Mouse (Mus musculus) G1E (cell line): Measurements from ENCODE around the gene Smchd1. TPM values are rescaled to one million over a fixed set of nuclear protein-coding genes. Genes with fewer than 3 reads are reported as not detected.

ENCODE experiments used
- ATAC-seq: 2 replicates; pipeline ENCODE4 v1.8.0; 2016; ENCODE audit warnings: mild to moderate bottlenecking; ENCODE audit not compliant: insufficient number of reproducible peaks, poor library complexity, low FRiP score, severe bottlenecking; ENCODE audit errors: extremely low read depth
- DNase-seq: peaks from one replicate; pipeline ENCODE4 v3.0.0; 2012; ENCODE audit warnings: low spot score
- H3K27me3 ChIP-seq: 2 replicates; pipeline ENCODE4 v1.6.1; 2012; ENCODE audit warnings: mild to moderate bottlenecking, low read length, inconsistent platforms; ENCODE audit not compliant: insufficient read depth
- H3K36me3 ChIP-seq: replicated peaks from 2 replicates; pipeline ENCODE3; 2012; ENCODE audit warnings: mild to moderate bottlenecking, inconsistent platforms
- H3K4me1 ChIP-seq: 2 replicates; pipeline ENCODE4 v1.6.1; 2012; ENCODE audit warnings: low read depth, low read length, inconsistent platforms, mixed read lengths; ENCODE audit not compliant: insufficient read depth
- H3K4me3 ChIP-seq: 2 replicates; pipeline ENCODE4 v1.5.1; 2012; ENCODE audit warnings: low read depth, mild to moderate bottlenecking, inconsistent platforms, low read length, moderate library complexity, mixed read lengths
- H3K9me3 ChIP-seq: replicated peaks from 2 replicates; pipeline ENCODE4 v1.6.1; 2012; ENCODE audit warnings: inconsistent platforms
- CTCF ChIP-seq: IDR thresholded peaks from 2 replicates; pipeline ENCODE4 v1.5.1; 2012; ENCODE audit warnings: low read depth, low read length, inconsistent platforms, mixed read lengths
- GATA1 ChIP-seq: IDR thresholded peaks from 2 replicates; pipeline ENCODE4 v1.6.1; 2012; ENCODE audit warnings: borderline replicate concordance, low read length, inconsistent platforms, mixed read lengths
- GATA2 ChIP-seq: IDR thresholded peaks from 2 replicates; pipeline ENCODE4 v1.6.1; 2012; ENCODE audit warnings: low read depth, low read length, inconsistent platforms, borderline replicate concordance
- POLR2AphosphoS5 ChIP-seq: IDR thresholded peaks from 2 replicates; pipeline ENCODE4 v1.6.1; 2012; ENCODE audit warnings: low read depth, low read length, inconsistent platforms; ENCODE audit not compliant: insufficient replicate concordance
- TAL1 ChIP-seq: conservative IDR thresholded peaks from 2 replicates; pipeline ENCODE4 v1.6.1; 2012; ENCODE audit warnings: low read depth, low read length, inconsistent platforms, mixed read lengths
- polyA plus RNA-seq: library from polyadenylated mRNA; stranded (reverse); fragments of >175 nt; gene quantifications from 2 replicates; pipeline ENCODE4 v1.2.3, GENCODE M21; 2012
- total RNA-seq, 2 experiments: library from RNA; stranded (forward) in 1 of 2; stranded (reverse) in 1 of 2; fragments of 200-1000 nt in 1 of 2; fragments of >200 nt in 1 of 2; fragmentation: Nextera tagmentation in 1 of 2; gene quantifications; 2 replicates each; pipeline ENCODE4 v1.2.3; 2014 to 2017

The Smchd1 gene
- total and polyA plus RNA-seq, 3 experiments, result 10.0 to 338 (median 243) TPM

DNA sequence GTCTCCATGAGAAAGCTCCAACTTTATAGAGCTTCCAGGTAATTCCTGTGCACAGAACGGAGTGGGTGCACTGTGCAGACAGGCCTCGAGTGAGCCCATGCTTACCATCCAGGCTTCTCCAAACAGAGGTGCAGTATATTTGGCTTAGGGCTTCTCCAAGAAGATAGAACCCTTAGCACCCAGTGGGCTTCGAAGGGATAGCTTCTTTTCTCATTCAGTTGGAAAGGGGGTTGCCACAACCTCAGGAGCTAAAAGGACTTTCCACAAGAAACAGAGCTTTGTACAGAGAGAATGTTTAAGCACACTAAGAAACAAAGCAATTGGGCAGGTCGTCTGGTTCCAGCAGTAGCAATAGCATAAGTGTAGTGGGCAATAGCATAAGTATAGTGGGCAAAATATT is 160.8 kb downstream of the Smchd1 start:
- no peaks in the 10 kb centered on the region for H3K36me3 ChIP-seq
- H3K9me3 ChIP-seq, result no peaks in the 10 kb centered on the region
- ATAC-seq (no peak), DNase-seq (no peak)
- H3K4me1 ChIP-seq, result peaks cover 31% of the 10 kb centered on the region
- no peak overlapping the region for H3K4me3 ChIP-seq
- TF ChIP-seq TAL1 (no peak), POLR2AphosphoS5 (no peak), GATA1 (no peak), CTCF (no peak), GATA2 (no peak)
- peaks cover 21% of the 10 kb centered on the region for H3K27me3 ChIP-seq

DNA sequence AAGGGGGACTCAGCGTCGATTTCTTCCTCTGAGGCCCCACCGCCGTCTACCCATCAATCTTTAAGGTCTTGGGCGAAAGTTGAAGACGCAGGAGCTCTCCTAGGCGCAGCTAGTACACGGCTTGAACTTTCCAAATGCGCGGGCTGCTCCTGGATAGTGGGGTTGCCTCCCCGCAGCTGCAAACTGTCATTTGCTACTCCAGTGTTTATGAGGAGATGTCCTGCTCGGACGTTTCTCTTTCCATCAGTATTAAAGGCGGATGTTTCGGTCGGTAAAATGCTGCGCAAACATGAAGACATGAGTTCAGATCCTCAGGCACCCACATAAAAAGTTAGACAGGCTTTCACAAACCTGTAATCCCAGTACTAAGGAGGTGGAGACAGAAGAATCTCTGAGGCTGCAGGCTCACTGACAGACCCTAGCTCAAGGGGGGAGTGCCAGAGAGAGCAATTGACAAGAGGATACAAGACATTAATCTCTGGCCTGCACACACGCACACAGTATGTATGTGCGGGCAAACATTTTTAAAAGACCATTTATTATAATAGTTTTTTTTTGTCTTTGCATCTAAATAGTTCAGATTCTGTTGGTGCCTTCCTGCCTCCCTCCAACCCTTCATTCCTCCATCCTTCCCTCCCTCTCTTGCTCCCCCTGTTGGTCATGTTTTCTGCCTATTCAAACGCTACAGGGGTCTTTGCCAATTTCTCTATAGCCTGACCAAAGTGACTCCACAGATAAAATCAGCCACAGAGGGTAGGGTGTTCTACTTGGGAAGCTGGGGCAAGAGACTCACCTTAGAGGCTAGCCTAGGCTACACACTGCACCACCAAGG is 163.6 kb downstream of the Smchd1 start, which contains the start of gene Emilin2:
Emilin2 (minus strand) TSS at position 639 of the 832 bp plus-strand sequence.
- ATAC-seq (0 out of 2 replicates have a peak, but pooled peaks have one; percentile 25), DNase-seq (peak; percentile 27)
- Histone ChIP-seq H3K4me1 (peaks cover 44% of the 10 kb centered on the region), H3K27me3 (peaks cover 20% of the 10 kb centered on the region; the same call in 1 of the 2 replicates), H3K9me3 (no peaks in the 10 kb centered on the region), H3K4me3 (peak within 1 kb of the TSS; percentile 75), H3K36me3 (peaks cover 27% of the 10 kb centered on the region)
- TF ChIP-seq GATA2, result no peak
- peak; percentile 36 for TF ChIP-seq CTCF

DNA sequence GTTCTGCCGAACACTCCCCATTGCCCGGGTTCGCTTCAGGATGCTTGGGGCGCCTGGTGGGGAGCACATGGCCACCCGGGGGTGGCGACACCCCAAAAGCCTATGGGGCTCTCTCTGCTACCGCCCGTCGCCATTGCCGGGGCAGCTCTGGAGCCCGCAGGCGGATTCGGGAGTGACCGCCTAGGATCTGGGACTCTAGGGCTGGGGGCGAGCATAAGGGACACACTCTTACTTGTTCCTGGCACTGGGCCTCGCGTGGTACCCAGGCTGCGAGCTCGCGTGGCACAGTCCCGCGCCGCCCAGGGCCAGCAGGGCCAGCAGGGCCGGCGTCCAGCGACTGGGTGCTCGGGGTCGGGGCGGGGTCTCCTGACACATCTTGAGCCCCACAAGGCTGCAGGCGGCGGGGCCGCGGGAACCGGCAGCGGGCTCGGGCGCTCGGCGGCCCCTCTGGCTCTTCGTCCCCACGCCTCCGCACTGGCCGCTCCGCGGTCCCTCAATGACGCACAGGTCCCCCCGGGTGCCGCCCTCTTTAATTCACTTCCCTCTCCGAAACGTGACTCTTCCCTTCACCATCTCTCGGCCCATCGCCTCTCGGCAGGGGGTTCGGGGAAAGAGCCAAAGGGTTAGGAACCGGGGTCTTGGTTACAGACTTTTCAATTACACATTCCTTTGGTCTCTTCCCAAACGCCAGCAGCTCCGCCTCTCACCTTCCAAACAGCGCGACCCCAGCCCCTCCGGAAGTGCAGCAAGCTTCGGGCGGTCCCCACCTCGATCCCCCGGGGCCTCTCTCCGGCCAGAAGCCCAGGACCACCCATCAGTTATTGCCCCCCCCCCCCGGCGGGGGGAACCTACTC is 164.4 kb downstream of the Smchd1 start:
- Histone ChIP-seq H3K4me1 (peaks cover 49% of the 10 kb centered on the region), H3K4me3 (peak overlapping the region; percentile 75), H3K27me3 (peaks cover 20% of the 10 kb centered on the region; the same call in 1 of the 2 replicates), H3K9me3 (no peaks in the 10 kb centered on the region), H3K36me3 (peaks cover 36% of the 10 kb centered on the region)
- DNase-seq, result peak; percentile 80
- ATAC-seq, result peak; percentile 54; the same call in 1 of the 2 replicates
- TF ChIP-seq POLR2AphosphoS5 (no peak), TAL1 (no peak), GATA1 (no peak), CTCF (no peak), GATA2 (no peak)

DNA sequence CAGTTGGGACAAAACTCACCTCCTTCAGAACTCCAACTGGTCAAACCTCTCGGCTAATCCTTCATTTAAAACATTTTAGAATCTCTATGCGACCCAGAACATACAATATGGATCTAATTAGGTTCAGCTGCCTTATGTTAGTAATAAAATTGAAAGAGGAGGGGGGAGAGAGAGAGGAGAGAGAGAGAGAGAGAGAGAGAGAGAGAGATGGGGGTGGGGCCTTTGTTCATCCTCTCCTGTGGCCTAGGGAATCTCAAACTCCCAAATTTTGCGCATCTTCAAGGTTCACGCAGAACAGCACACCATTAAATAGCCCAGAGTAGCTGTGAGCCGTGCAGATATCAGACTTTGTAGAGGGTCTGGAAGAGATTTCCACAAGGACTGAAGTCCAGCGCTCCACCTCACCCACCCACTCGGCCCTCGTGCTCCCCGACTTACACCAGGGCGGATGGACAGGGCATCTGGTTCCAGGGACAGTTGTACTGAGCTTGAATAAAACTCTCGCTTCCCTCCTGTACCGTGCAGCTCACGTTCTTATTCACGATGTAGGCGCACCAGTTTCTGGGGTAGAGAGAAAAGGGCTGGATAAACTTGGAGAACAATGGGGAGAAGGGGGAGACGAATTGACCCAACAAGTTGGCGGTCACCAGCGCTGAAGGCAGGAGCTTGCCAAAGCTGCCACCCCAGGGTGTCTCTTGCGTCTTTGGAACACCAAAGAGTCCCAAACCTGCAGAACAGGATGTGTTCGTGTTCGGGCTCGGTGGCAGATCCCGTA is 165.2 kb downstream of the Smchd1 start:
- TF ChIP-seq GATA2, result no peak
- Histone ChIP-seq H3K4me3 (peak overlapping the region; percentile 75), H3K9me3 (no peaks in the 10 kb centered on the region), H3K4me1 (peaks cover 46% of the 10 kb centered on the region), H3K36me3 (peaks cover 44% of the 10 kb centered on the region), H3K27me3 (peaks cover 20% of the 10 kb centered on the region; the same call in 1 of the 2 replicates)
- DNase-seq (no peak), ATAC-seq (no peak)

DNA sequence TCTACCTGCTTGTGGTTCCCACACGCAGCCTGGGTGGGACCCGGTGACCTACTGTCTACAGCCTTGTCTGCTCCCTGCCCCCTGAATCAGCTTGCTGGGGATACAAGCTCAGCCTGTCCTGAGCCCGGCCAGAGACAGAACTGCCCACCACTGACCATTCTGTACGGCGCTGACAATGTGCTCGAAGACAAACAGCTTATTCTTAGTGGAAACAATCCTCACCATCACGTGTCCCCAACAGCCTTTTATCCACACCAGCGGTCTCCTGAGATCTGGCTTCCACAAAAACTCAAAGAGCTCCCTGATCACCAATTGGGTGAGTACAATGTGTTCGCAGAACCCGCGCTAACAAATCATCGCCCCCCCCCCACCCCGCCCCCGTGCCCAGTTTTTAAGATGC is 166.0 kb downstream of the Smchd1 start:
- H3K4me1 ChIP-seq, result peaks cover 46% of the 10 kb centered on the region
- H3K27me3 ChIP-seq, result peaks cover 20% of the 10 kb centered on the region; the same call in 1 of the 2 replicates
- H3K4me3 ChIP-seq, result peak overlapping the region; percentile 47; the same call in 1 of the 2 replicates
- no peak for ATAC-seq
- no peak for DNase-seq
- peaks cover 52% of the 10 kb centered on the region for H3K36me3 ChIP-seq
- TF ChIP-seq CTCF (no peak), POLR2AphosphoS5 (no peak)
- no peaks in the 10 kb centered on the region for H3K9me3 ChIP-seq

DNA sequence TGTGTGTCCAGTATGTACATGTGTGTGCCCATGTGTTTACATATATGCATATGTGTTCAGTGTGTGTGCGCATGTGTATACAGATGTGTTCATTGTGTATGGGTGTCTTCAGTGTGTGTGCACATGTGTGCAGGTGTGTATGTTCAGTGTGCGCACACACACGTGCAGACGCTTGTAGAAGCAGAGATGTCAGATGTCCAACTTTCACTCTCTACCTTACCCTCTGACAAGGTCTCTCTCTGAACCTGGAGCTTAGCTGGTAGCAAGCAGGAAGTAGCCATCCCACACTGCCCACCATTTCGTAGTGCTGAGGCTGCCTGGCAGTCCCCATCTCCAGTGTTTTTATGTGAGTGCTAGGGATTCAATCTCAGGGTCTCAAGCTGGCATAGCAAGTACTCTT is 166.8 kb downstream of the Smchd1 start:
- H3K4me3 ChIP-seq, result no peak overlapping the region
- H3K4me1 ChIP-seq, result peaks cover 48% of the 10 kb centered on the region
- peaks cover 60% of the 10 kb centered on the region for H3K36me3 ChIP-seq
- peaks cover 20% of the 10 kb centered on the region; the same call in 1 of the 2 replicates for H3K27me3 ChIP-seq
- ATAC-seq (no peak), DNase-seq (no peak)
- TF ChIP-seq CTCF (no peak), POLR2AphosphoS5 (no peak), GATA1 (no peak)
- H3K9me3 ChIP-seq, result no peaks in the 10 kb centered on the region
